Mouse (Mus musculus): Measurements from ENCODE around the gene Pld6. TPM values are rescaled to one million over a fixed set of nuclear protein-coding genes. Genes with fewer than 3 reads are reported as not detected.

Pld6 gene
- polyA plus RNA-seq, 1 experiment, result 3.4 TPM

GRCm38 (mm10) chr11:59789311-59789710, 1.9 kb upstream of the Pld6 start:
- no peak for DNase-seq (ENCODE audit: extremely low spot score in 1 of 2, low spot score in 1 of 2)

GRCm38 (mm10) chr11:59786444-59787198, 824 bp downstream of the Pld6 start:
- DNase-seq (ENCODE audit: extremely low spot score in 1 of 2, low spot score in 1 of 2), result no peak

GRCm38 (mm10) chr11:59783591-59783990, 3.9 kb downstream of the Pld6 start:
- no peak for DNase-seq (ENCODE audit: extremely low spot score in 1 of 2, low spot score in 1 of 2)

- DNase-seq (ENCODE audit: extremely low spot score in 1 of 2, low spot score in 1 of 2), result no peak
These were observed 5.3 kb downstream of the Pld6 start for GRCm38 (mm10) chr11:59782091-59782590.

GRCm38 (mm10) chr11:59780241-59780640, 7.2 kb downstream of the Pld6 start:
- no peak for DNase-seq (ENCODE audit: extremely low spot score in 1 of 2, low spot score in 1 of 2)

GRCm38 (mm10) chr11:59779406-59779805, 8.0 kb downstream of the Pld6 start:
- no peak for DNase-seq (ENCODE audit: extremely low spot score in 1 of 2, low spot score in 1 of 2)

- DNase-seq (ENCODE audit: extremely low spot score in 1 of 2, low spot score in 1 of 2), result no peak
These were observed 8.6 kb downstream of the Pld6 start for GRCm38 (mm10) chr11:59778874-59779223.

GRCm38 (mm10) chr11:59778181-59778873, 9.1 kb downstream of the Pld6 start:
- peak in 1 of 2 experiments; percentile 78 for DNase-seq (ENCODE audit: extremely low spot score in 1 of 2, low spot score in 1 of 2)

- no peak for DNase-seq (ENCODE audit: extremely low spot score in 1 of 2, low spot score in 1 of 2)
These were observed 10.2 kb downstream of the Pld6 start for GRCm38 (mm10) chr11:59777259-59777658.

GRCm38 (mm10) chr11:59775435-59776148, 11.9 kb downstream of the Pld6 start:
- peak in 1 of 2 experiments; percentile 30 for DNase-seq (ENCODE audit: extremely low spot score in 1 of 2, low spot score in 1 of 2)

- DNase-seq (ENCODE audit: extremely low spot score in 1 of 2, low spot score in 1 of 2), result no peak
These were observed 12.9 kb downstream of the Pld6 start for GRCm38 (mm10) chr11:59774522-59774921.

GRCm38 (mm10) chr11:59772902-59773301, 14.5 kb downstream of the Pld6 start:
- no peak for DNase-seq (ENCODE audit: extremely low spot score in 1 of 2, low spot score in 1 of 2)

- DNase-seq (ENCODE audit: extremely low spot score in 1 of 2, low spot score in 1 of 2), result no peak
These were observed 15.2 kb downstream of the Pld6 start for GRCm38 (mm10) chr11:59772291-59772690.

GRCm38 (mm10) chr11:59770753-59771152, 16.7 kb downstream of the Pld6 start:
- DNase-seq (ENCODE audit: extremely low spot score in 1 of 2, low spot score in 1 of 2), result no peak

- DNase-seq (ENCODE audit: extremely low spot score in 1 of 2, low spot score in 1 of 2), result no peak
These were observed 17.7 kb downstream of the Pld6 start for GRCm38 (mm10) chr11:59769738-59770137.

- DNase-seq (ENCODE audit: extremely low spot score in 1 of 2, low spot score in 1 of 2), result peak in 1 of 2 experiments; percentile 39
These were observed 18.1 kb downstream of the Pld6 start for GRCm38 (mm10) chr11:59769307-59769706.

GRCm38 (mm10) chr11:59760796-59761195, 26.6 kb downstream of the Pld6 start:
- no peak for DNase-seq (ENCODE audit: extremely low spot score in 1 of 2, low spot score in 1 of 2)

GRCm38 (mm10) chr11:59759626-59760025, 27.8 kb downstream of the Pld6 start:
- no peak for DNase-seq (ENCODE audit: extremely low spot score in 1 of 2, low spot score in 1 of 2)

- peak in 1 of 2 experiments; percentile 62 for DNase-seq (ENCODE audit: extremely low spot score in 1 of 2, low spot score in 1 of 2)
These were observed 28.3 kb downstream of the Pld6 start for GRCm38 (mm10) chr11:59759178-59759577.

GRCm38 (mm10) chr11:59758191-59758985, 29.1 kb downstream of the Pld6 start:
- DNase-seq (ENCODE audit: extremely low spot score in 1 of 2, low spot score in 1 of 2), result no peak
